Mouse (Mus musculus) adrenal gland, adult 2 months (tissue): ENCODE measurements at regions not wholly inside any gene's neighbourhood (a gene's known extent, or its start where the extent isn't known, plus 50 kb on each side); places are given as distances from the start of the nearest gene placed in this dataset.

ENCODE experiments used
- DNase-seq: peaks from one replicate; pipeline ENCODE4 v3.0.0; 2021

DNA sequence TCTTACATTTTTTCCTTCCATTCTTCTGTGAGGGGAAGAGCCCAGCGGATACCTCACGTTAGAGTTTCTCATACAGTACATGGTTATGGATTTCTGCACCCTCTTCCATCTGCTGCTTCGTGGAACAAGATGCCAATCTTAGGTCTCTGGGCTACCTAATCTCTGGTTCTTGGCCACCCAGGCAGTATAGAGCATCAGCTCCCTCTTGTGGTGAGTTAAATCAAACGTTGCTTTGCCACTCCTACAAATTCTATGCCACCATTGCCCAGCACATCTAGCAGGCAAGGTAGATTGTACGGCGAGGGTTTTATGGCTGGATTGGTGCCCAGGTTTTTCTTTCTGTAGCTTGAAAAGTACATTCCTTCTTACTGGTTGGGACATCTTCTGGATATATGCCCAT lies 889.7 kb upstream of the Slc10a2 start:
- peak; percentile 4 for DNase-seq

DNA sequence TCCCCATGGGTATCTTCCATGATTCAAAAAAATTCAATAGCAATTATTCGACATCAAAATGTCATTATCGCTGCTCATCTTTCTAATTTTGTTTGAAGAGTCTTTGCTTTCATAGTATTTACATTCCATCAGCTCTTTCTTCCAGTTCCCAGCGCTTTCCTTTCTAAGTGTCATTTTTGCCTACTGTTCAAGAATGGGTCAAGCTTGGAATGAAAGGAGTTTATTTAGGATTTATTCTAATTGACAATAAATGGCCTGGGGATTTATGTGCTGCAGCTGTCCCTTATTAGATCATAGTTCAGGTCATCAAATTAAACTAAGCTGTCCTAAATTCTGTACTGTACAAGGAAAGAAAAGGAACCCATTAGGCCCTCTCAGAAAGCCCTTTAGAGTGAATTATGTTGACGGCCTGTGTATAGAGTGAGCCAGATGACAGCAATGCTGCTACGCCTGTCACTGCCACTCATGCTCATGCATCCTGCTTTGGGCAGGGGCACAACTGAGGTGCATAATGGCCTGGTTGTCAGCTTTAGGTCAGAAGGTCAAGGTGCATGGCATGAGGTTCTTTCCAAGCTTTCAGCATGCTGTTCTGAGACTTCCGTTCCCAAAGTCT lies 860.4 kb upstream of the Slc10a2 start:
- DNase-seq: no peak

DNA sequence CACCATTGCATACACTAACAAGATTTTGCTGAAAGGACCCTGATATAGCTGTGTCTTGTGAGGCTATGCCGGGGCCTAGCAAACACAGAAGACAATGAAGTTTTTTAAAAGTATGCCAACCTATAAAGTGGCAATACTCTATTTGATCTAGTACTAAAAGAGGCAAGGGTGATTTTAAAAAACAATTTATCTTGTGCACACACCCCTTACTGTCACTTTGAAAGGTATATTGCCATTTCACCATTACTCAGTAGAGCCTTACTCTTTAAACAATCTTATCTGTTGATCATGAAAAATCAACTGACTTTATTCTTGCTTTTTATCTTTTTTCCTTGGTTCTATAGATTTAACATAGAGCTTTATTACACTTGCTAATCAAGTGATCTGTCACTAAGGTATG lies 859.1 kb upstream of the Slc10a2 start:
- DNase-seq: no peak

DNA sequence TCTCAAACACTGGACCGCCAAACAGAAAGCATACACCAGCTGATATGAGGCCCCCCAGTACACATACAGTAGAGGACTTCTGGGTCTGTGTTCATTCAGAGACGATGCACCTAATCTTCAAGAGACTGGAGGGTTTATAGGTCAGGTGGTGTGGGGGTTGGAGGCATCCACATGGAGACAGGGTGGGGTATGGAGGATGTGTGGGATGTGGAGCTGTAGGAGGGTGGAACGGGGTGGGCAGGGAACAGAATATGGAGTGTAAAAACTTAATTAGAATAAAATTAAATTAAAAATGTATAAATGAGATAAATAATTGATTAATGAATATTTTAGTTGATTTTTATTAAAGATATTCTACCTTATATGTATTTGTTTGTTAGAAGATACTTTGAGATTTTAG lies 832.9 kb upstream of the Slc10a2 start:
- DNase-seq: no peak

DNA sequence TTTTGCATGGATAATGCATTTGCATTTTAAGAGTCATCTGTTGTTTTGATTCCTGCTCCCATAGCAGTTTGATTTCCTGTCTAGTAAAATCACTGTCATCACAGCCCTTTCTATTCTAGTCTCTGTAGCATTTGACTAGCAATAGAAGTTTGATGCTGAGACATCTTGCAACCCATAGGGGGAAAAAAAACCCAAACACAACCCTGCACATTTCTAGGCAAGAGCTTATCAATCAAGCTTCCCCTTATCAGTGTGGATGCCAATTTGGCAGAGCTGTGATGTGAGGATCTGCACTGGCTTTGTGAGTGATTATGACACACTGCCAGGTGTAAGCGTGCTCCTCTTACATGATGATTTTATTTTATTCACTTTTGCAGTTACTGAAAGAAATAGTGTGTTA lies 813.0 kb upstream of the Slc10a2 start:
- no peak for DNase-seq
